Mouse (Mus musculus): ENCODE measurements at regions not wholly inside any gene's neighbourhood (a gene's known extent, or its start where the extent isn't known, plus 50 kb on each side); places are given as distances from the start of the nearest gene placed in this dataset.

DNA sequence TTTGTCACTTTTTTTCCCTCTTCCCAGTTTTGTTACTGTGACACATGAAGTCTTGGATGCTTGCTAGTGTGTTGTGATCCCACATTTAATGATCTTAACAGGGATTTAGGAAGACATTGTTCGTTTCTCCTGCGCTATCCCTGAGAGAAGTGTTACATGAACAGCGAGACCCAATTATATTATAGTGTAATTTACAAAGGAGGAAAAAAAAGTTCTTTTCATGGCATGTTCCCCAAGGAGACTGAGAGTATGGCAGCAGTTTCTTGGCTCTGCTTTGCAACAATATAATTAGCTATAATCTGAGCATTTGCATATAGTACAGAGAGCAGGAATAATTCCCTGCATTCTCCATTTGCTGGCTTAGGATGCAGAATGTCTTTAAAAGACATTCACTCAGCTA, 168.6 kb downstream of the Insc start:
- no peak for DNase-seq (ENCODE audit: low spot score)

DNA sequence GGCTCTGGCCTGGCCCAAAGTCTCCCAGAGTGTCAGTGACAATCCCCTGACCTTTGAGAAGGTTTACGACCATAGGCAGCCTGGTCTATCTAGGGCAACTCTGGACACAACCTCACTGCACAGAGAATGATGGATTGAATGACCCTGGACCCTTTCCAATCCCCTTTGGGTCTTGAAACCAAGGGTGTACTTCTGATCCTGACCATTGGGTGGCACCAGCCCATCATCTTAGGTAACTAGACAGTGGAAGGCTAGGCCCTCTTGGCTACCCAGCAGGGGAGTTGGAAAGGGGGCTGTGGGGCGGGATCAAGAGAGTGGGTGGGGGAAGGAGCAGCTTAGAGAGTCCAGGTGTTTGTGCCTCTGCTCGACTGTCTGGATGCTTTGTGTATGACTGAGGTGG, 178.7 kb downstream of the Insc start:
- DNase-seq (ENCODE audit: low spot score): no peak

DNA sequence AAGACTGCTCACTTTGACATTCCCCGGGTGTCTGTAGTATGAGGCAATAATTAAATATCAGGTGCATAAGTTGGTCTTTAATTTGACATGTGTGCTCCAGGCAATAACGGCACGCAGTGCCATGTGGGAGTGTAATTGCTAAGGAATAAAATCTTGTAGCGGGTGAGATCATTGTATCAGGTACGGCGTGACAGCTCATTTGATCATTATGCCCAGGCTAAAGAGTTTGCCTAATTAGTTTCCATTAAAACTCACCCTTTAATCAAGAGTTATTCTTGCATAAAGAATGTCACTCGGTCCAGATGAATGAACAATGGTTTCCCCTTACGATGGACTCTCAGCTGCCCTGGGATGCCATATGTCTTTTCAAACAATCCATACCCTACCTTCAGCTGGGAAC, 190.4 kb downstream of the Insc start:
- no peak for DNase-seq (ENCODE audit: low spot score)

DNA sequence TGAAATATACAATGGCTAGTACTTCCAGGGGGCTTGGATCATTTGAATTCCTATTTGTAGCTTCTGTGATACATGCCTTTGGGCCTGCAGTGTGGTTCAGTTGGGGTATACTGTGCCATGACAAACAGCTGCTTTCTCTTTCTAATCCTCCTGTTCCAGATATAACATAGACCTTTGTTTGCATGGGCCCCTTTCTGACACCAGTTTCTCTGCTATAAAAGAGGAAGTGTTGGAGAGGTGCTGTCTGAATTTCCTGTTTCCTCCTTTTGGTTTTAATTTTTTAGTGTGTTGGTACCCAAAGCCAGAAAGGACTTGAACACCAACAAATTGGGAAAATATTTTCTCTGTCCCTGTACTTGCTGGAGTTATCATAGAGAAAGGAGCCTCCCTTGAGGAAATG, 207.3 kb downstream of the Insc start:
- DNase-seq (ENCODE audit: low spot score): no peak

DNA sequence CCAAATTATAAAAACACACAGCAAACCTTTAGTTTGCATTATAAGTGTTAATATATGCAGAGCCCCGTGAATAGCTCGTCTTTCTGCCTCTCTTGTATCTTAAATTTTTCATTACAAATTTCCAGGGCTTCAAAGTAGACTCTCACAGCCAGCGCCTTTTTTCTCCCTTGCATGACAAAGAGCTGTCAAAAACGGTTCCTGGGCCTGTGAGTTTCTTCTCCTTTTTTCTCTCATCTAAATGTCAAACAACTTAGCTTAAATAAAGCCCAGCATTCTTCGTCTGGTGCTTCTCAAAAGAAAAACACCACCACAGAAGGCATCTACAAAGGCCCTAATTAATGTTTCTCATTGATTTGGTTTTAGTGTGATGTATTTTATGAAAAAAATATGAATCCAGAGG, 219.7 kb downstream of the Insc start:
- no peak for DNase-seq (ENCODE audit: low spot score)

DNA sequence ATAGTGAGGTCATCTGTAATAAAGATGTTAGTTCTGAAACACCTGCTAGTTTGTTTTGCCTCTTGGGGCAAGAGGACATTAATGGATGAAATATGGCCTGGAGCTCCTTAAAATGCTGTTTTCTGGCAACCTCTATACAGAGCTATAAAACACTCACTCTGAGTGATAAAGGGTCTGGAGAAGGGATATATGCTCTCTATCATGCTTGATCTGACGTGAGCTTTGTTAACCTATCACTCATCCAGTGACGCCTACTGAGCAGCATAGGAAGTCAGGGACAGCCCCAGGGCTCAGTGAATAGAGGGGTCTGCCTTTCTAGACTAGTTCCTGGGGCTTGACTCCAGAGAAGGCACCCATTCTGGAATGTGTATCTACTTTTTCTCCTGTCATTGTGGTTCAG, 222.4 kb downstream of the Insc start:
- DNase-seq (ENCODE audit: low spot score): no peak

DNA sequence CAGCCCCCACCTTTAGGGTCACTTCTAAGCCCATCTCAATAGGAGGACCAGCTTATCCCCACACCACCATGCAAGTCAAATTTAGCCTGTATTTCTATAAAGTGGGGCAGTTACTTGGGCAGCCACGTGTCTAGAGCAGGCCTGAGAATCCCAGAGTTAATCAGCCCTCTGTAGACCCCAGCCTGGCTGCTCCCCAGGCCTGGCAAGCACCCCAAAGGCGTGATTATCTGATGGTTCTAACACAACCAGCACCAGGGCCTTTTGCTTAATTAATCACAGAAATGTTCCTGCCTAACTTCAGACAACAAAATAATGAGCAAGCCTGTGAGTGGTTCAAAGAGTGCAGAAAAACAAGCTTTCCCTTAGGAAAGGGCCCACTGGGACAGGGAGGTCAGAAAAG, 243.0 kb downstream of the Insc start:
- DNase-seq (ENCODE audit: low spot score): no peak

DNA sequence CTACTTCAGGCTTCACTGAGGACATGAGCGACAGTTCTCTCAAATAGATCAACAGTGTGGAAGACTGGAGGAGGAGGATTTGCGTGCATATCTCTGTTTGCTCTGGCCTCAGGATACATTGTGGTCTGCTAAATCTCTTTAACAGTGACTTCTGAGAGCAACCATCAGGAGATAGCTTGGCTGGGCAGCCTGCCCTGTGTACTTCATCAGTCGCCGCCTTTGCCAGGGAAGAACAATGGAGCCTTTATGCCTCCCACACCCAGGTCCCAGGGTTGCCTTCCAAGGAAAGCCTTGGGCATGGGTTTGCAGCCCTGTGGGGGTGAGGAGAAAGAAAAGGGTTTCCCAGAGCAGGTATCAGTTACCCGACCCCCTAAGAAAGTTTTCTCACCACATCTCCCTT, 247.8 kb downstream of the Insc start:
- no peak for DNase-seq (ENCODE audit: low spot score)

DNA sequence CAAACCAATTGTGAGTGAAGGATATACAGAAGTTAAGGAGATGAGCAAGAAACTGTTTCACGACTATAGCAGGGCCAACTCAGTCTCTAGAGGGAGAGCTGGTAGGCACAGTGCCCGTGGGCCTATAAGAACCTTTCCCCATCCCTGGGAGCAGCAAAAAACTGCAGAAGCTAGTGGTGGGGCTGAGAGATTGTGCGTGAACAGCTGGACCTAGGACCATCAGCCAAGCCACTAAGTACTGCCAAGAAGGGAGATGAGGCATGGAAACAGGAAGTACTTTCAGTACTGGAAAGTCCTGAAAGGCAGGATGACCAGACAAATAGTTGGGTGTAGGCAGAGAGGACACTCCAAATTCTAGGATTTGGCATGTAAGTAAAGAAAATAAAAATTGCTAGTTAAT, 248.9 kb downstream of the Insc start:
- DNase-seq (ENCODE audit: low spot score): no peak

DNA sequence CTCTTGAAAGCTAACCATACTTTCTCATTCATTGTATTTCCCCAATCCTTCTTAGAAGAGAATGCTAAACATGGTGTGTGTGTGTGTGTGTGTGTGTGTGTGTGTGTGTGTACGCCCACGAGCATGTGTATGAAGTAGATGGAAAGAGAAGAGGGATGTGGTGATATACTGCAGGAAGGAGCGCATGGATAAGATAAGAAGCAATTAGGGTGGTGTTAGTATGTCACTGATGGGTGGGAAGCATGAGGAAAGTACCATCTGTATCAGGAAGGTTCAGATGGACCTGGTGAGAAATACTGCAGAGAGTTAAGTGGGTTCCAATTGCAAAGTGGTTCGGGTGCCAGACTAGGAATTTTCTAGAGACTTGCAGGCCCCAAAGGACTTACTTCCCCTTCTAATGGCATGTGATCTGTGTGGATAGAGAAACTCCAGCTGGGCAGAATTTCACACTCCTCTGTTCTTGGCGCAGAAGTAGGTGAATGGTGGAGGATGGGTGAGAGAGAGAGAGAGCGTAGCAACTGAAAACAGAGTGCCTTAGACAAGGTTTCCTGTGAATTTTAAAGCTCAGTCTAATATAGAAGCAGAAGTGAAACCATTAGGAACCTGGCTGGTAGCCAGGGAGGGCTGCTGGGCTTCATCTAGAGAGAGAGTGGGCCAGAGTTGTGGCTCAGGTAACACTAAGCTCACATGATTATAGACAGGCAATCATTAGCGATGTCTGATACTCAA, 257.5 kb downstream of the Insc start:
- no peak for DNase-seq (ENCODE audit: low spot score)

DNA sequence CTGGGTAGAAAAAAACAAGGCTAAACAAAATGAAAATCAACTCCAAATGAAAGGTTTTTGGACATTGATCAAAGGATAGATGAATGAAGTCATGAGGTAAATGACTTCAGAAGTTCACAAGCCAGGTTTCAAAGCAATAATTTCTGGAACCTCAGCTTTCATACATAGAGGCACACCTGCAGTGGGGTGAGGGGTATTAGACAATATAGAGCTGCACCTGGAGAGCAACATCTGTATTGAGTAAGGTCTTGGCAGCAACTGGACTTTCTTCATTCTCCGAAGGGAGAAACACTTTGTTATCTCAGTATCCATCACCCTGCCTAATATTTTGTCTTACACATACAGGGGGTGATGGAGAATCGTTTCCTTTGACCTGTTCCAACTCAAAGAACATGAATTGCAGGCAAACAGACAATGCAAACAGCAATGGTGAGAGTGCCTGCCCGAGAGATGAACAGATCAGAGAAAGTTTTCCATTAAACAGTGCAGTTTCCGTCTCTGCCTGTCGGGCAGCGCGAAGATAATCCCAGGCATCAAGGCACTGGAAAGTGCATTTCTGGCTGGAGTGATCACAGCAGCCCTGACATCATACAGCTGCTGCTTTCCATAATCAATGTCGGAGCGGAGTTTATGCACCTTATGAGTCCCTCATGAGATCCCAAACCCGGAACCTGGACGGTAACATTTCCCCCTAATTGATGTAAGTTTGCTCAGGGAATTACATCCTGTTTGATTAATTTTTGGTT, 270.9 kb downstream of the Insc start:
- DNase-seq (ENCODE audit: low spot score): no peak

DNA sequence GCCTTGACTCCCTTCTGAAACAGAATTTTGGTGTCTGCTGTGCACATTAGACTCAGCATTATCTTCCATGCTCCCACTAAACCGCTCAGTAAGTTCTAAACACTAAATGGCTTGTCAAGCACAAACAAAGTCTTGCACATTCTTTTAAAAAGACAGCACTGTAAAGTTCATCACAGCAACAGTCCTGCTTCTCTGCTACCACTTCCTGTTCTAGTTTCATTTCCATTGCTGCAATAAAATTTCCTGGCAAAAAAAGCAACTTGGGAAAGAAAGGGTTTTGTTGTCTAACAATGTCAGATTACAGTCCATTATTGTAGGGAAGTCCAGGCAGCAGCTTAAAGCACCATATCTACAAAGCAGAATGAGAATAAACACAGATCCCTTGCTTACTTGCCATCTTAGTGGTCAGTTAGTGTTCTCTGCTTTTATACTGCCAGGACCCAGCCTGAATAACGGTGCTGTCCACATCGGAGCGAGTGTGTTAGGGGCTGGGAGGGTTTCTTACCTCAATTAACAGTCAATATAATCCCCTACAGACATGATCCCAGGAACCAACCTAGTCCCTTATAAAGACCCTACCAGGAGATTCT, 276.0 kb downstream of the Insc start:
- DNase-seq (ENCODE audit: low spot score): no peak

DNA sequence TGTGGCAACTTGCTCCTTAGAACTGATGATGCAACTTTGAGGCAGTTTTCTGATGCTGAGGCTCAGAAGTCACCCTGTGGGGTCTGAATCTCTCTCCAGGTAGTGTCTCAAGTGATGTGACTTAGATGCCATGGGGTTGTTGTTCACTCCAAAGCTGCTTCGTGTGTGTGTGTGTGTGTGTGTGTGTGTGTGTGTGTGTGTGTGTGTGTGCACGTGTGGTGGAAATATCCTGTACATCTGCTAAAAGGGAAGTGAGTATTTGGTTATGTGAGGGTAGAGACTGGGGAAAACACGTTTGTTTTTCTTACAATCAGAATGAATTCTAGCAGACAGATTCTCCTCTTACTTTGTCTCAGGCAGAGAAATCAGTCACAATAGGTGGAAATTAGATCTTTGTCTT, 276.5 kb downstream of the Insc start:
- no peak for DNase-seq (ENCODE audit: low spot score)

DNA sequence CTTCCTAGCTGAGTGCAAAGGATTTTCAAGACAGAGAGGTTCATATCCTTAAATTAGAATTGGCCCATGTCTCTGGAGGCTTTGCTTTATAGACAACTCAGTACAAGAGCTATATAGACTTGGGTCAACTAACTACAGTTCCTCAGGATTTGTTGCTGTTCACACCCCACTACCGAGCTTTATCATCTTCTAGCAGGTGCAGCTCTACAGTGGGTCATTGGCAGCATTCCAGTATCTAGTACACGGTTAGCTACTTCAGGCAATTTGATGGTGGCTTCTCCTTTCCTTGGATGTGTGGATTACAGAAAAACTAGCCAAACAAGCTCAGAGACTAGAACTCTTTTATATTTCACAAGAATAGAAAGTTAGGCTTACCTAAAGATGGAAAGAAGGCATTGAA, 282.3 kb downstream of the Insc start:
- DNase-seq (ENCODE audit: low spot score): no peak

DNA sequence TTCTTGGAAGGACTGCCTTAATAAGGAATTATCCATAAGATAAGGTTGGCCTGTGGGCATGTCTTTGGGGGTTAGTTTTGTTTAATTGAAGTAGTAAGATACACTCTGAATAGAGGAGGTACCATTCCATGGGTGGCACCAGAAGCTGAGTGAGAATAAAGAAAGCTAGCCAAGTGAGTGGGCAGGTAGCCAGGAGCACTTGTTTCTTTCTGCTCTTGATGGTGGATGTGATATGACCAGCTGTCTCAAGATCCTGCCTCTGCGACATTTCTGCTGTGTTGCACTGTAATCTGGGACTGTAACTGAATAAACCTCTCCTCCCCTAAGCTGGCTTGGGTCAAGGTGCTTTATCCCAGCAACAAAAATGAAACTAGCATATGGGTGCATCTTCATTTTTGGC, 284.2 kb downstream of the Insc start:
- DNase-seq (ENCODE audit: low spot score): no peak

DNA sequence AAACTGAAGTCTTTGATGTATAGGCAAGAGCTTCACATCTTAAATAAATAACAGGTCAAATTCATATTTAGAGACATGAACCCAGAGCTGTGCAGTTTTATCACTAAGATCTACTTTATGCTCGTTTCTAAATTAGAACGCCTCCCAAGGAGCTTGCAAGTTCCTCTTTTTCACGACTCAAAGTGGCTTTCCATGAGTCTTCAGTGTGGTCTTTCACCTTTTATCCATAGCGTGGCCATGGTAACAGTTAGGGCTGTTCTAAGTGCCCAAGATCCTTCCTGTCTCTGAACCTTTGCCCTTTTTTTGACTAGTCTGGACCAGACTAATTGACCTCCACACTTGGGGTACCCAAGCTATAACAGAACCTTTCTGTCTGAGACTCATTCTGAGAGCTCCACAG, 290.5 kb downstream of the Insc start:
- no peak for DNase-seq (ENCODE audit: low spot score)

DNA sequence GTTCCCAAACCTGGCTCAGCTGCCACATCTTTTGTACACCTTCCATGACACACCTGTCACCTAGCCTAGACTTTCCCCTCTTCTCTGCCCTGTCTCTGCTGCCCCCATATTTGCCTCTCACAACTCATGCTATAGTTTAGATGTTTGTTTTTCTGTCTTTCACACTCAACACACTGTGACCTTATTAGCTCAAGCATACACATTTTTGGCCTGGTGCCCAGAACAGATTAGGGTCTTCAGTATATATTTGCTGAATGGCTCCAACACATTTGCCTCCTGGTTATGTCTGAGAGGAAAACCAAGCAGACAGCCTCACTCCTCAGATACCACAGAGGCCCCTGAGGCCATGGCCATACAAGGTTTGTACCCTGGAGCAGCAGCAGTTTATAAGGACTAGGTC, 312.0 kb downstream of the Insc start:
- no peak for DNase-seq (ENCODE audit: low spot score)

DNA sequence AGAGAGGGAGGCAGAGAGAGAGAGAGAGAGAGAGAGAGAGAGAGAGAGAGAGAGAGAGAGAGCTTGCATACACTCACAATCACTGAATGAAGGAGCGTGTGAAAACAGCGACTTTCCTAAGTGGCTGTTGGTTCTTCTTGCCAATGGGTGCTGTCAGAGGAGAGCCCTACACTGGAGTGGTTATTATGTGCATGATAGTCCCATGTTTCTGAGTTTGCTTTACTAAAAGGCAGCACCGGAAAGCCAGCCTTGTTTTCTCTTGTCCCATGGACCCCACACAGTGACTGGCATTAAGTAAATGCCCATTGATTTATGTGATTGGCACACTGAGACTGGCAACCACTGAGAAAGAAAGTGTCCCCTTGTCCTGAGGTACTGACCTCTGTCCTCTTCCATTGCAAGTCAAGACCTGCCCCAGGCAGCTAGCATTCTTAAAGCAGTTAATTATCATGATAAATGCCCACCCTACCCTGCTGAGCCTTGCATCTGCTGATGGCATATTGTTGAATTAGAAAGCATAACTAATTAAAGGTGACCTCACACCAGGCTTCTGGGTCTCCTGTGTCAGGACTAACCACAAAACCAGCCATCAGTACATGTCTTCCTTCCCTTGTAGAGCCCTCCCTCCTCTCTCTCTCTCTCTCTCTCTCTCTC, 313.6 kb downstream of the Insc start:
- no peak for DNase-seq (ENCODE audit: low spot score)

DNA sequence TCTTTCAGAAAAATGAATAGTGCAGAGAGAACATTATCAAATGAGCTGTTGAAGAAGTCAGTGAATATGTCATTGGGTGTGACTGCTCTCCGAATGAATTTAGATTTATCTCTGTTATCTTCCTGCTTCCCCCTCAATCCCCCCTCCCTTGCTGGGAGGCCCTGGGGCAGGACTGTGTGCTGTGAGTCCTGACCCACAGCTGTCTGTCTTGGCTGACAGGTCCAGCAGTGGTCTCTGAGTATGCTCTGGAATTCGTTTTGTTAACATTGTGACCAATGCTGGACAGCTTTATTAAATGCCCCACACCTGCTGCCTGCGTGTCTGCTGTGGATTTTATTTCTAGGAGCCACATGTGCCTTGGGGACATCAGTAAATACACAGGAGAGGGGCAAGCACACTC, 314.2 kb downstream of the Insc start:
- DNase-seq (ENCODE audit: low spot score): no peak

DNA sequence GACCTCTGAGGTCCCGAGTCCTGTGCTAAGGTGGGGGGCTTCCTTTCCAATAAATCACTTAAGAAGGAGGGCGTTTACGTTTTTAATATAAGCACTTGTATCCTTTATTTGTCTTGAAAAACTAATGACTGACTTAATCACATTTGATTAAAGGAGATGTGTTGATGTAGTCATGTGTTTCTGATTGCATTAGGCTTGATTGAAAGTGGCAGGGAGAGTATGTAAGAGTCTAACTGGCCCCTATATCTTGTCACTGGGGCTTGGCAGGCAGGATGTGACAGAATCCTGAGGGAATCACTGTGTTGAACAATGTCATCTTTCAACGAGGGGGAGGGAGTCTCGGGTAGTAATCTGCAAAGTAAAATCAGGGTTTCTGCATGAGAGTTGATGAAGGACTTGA, 316.7 kb downstream of the Insc start:
- DNase-seq (ENCODE audit: low spot score): no peak

DNA sequence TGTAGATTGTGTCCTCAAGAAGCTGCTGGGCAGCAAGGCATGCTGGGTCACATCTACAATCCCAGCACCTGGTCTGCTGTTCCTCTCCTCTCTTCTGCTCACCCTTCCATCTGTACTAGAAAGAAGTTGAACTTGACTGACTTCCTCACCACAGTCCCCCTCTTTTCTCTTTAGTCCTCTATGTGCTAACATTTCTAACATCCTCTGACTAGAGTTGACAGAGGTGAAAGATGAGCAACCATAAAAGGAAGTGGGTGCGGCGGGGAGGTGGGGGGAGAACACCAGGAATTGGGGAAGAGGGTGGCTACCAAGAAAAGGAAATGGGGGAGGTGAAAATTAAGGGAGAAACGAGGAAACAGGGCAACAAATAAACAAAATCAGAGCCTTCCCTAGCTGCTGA, 319.3 kb downstream of the Insc start:
- no peak for DNase-seq (ENCODE audit: low spot score)

DNA sequence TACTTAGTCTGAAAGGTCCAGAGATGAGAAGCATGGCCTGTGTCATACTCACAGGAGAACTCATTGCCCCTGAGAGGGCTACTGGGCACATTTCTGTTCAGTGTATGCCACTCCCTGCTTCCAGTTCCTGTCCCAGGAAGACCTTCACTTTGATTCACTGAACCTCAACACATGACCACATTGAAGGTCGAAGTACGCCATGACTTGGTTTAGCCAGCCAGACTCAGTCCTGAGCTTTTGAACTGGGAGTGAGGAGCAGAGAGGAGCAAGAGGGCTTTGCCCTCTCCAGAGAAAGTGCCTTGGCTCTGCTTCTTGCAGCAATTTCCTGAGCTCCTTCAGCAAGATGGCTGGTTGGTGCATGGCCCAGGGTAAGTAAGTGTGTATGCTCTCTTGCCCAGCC, 324.1 kb downstream of the Insc start:
- DNase-seq (ENCODE audit: low spot score): no peak

DNA sequence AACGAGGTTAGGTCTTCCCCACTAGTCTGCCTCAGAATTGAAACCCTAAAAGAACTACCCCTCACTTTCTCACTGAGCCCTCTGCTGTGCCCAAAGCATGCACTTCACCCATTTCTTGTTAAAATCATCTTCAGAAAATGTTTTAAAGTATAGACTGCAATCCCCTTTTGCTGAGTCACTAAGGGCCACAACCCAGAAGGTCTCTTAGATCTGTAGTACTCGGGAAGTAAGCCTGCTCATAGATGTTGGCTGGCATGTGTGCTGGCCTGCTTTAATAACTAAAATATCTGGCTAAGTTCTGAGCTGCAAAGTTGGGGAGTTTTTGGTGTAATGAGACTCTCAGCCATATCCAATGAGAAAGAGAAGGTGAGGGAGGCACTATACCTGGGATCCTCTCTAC, 329.9 kb downstream of the Insc start:
- DNase-seq (ENCODE audit: low spot score): no peak
